Mouse (Mus musculus) cortical plate, adult 2 months (tissue): ENCODE measurements around the gene Smim24.

Experiments used
- CTCF ChIP-seq: fragments of 200-500 bp; IDR thresholded peaks from 2 replicates; pipeline ENCODE4 v1.5.1; 2011; ENCODE audit warnings: mild to moderate bottlenecking, control low read depth, low read length; ENCODE audit not compliant: insufficient read depth; ENCODE audit errors: extremely low read depth
- POLR2A ChIP-seq: fragments of 200-500 bp; IDR thresholded peaks from 2 replicates; pipeline ENCODE4 v1.6.1; 2011; ENCODE audit warnings: mild to moderate bottlenecking, low read length, control low read depth; ENCODE audit not compliant: insufficient read depth; ENCODE audit errors: extremely low read depth

- TF ChIP-seq CTCF (no peak), POLR2A (no peak)
Observed at GRCm38 (mm10) chr10:81345162-81345534, 47.7 kb upstream of the Smim24 start.
